Mouse (Mus musculus) bone marrow, adult 2 months (tissue): Measurements from ENCODE around the gene Fadd. TPM values are rescaled to one million over a fixed set of nuclear protein-coding genes. Genes with fewer than 3 reads are reported as not detected.
A peak's percentile ranks its signal among the peaks of the same experiment; 100 is the strongest.

Source experiments
- H3K27ac ChIP-seq: fragments of 200-500 bp; 2 replicates; pipeline ENCODE4 v1.5.1; 2012; ENCODE audit warnings: low read depth, mild to moderate bottlenecking, control low read depth, inconsistent platforms, low read length; ENCODE audit not compliant: control insufficient read depth, poor library complexity, insufficient read depth
- H3K4me1 ChIP-seq: fragments of 200-500 bp; 2 replicates; pipeline ENCODE4 v1.6.1; 2011; ENCODE audit warnings: low read length; ENCODE audit not compliant: control insufficient read depth, insufficient read depth
- H3K4me3 ChIP-seq: fragments of 200-500 bp; replicated peaks from 2 replicates; pipeline ENCODE3; 2011; ENCODE audit warnings: mild to moderate bottlenecking, low read depth, low read length, control low read depth; ENCODE audit not compliant: control insufficient read depth
- CTCF ChIP-seq: fragments of 200-500 bp; IDR thresholded peaks from 2 replicates; pipeline ENCODE4 v1.5.1; 2011; ENCODE audit warnings: low read length, control low read depth; ENCODE audit not compliant: control insufficient read depth, insufficient read depth
- POLR2A ChIP-seq: fragments of 200-500 bp; IDR thresholded peaks from 2 replicates; pipeline ENCODE4 v1.6.1; 2011; ENCODE audit warnings: low read depth, mild to moderate bottlenecking, control low read depth, low read length, borderline replicate concordance; ENCODE audit not compliant: control insufficient read depth
- WGBS: fragments of 180-500 bp; shearing (Covaris S2); methylation state at CpG from one replicate; pipeline ENCODE4 v1.1.7; 2018; 5-methylcytosine and 5-hydroxymethylcytosine counted together
- polyA plus RNA-seq: library from polyadenylated mRNA; stranded (reverse); fragments of >200 nt; gene quantifications from 2 replicates; pipeline ENCODE4 v1.2.4, GENCODE M21; 2011; ENCODE audit warnings: low replicate concordance; ENCODE audit not compliant: missing spikeins, insufficient read depth, insufficient read length

The Fadd gene
- 2.9 and 5.4 TPM in 2 replicates for polyA plus RNA-seq

- no peaks in the 10 kb centered on the region; the same call in 1 of the 2 replicates for H3K4me1 ChIP-seq
- peak within 1 kb of the TSS; percentile 94 for H3K4me3 ChIP-seq
Measured at GRCm38 (mm10) chr7:144582284-144582980, at the start of gene Fadd. Gene Fadd (minus strand): TSS chr7:144582463.

GRCm38 (mm10) chr7:144630622-144631021 lies 48.4 kb upstream of the Fadd start:
- no peak overlapping the region for H3K27ac ChIP-seq
- H3K4me3 ChIP-seq, result no peak overlapping the region
- no peak for TF ChIP-seq POLR2A
- no peak for TF ChIP-seq CTCF
- WGBS, result 4% methylated on average over 3 of the region's 3 CpGs
- H3K4me1 ChIP-seq, result no peaks in the 10 kb centered on the region

More at GRCm38 (mm10) chr7:144582284-144582980, at the start of gene Fadd:
- TF ChIP-seq POLR2A, result peak; percentile 68
- TF ChIP-seq CTCF, result no peak
- WGBS, result under 1% methylated on average over 34 of the region's 34 CpGs
- H3K27ac ChIP-seq, result peak within 1 kb of the TSS; percentile 91

- TF ChIP-seq POLR2A, result no peak
- TF ChIP-seq CTCF, result no peak
- WGBS, result 58% methylated on average over 3 of the region's 3 CpGs
- Histone ChIP-seq H3K4me3 (no peak overlapping the region), H3K27ac (no peak overlapping the region), H3K4me1 (no peaks in the 10 kb centered on the region)
Measured at GRCm38 (mm10) chr7:144628334-144628915, 46.2 kb upstream of the Fadd start.

GRCm38 (mm10) chr7:144627606-144628333 lies 45.5 kb upstream of the Fadd start:
- no peak for TF ChIP-seq CTCF
- TF ChIP-seq POLR2A, result no peak
- Histone ChIP-seq H3K4me3 (no peak overlapping the region), H3K4me1 (no peaks in the 10 kb centered on the region), H3K27ac (no peak overlapping the region)
- WGBS, result 80% methylated on average over 13 of the region's 13 CpGs

GRCm38 (mm10) chr7:144626042-144626441 lies 43.8 kb upstream of the Fadd start:
- no peak overlapping the region for H3K27ac ChIP-seq
- TF ChIP-seq CTCF (no peak), POLR2A (no peak)
- WGBS, result 64% methylated on average over 2 of the region's 2 CpGs
- no peak overlapping the region for H3K4me3 ChIP-seq
- H3K4me1 ChIP-seq, result no peaks in the 10 kb centered on the region

GRCm38 (mm10) chr7:144620721-144621681 lies 38.7 kb upstream of the Fadd start:
- no peak overlapping the region for H3K4me3 ChIP-seq
- 60% methylated on average over 22 of the region's 22 CpGs for WGBS

GRCm38 (mm10) chr7:144620315-144620714 lies 38.1 kb upstream of the Fadd start:
- TF ChIP-seq POLR2A (no peak), CTCF (no peak)
- no peaks in the 10 kb centered on the region for H3K4me1 ChIP-seq
- no peak overlapping the region for H3K4me3 ChIP-seq
- H3K27ac ChIP-seq, result no peak overlapping the region

More at GRCm38 (mm10) chr7:144620721-144621681, 38.7 kb upstream of the Fadd start:
- no peaks in the 10 kb centered on the region for H3K4me1 ChIP-seq
- TF ChIP-seq CTCF (no peak), POLR2A (no peak)
- H3K27ac ChIP-seq, result no peak overlapping the region

GRCm38 (mm10) chr7:144615343-144615742 lies 33.1 kb upstream of the Fadd start:
- 70% methylated on average over 6 of the region's 6 CpGs for WGBS
- Histone ChIP-seq H3K4me1 (no peaks in the 10 kb centered on the region), H3K4me3 (no peak overlapping the region), H3K27ac (no peak overlapping the region)
- TF ChIP-seq POLR2A (no peak), CTCF (no peak)
